Mouse (Mus musculus) embryonic facial prominence, embryonic 14.5 days (tissue): ENCODE data around the gene Olfr1239. TPM values are rescaled to one million over a fixed set of nuclear protein-coding genes. Genes with fewer than 3 reads are reported as not detected.

Experiments used
- ATAC-seq: fragments of 200-750 bp; cut with Nextera tagmentation; 2 replicates; pipeline ENCODE4 v1.8.0; 2017; ENCODE audit warnings: low read depth, moderate number of reproducible peaks, moderate TSS enrichment
- DNase-seq: peaks from one replicate; pipeline ENCODE4 v3.0.0-alpha.2; 2015; ENCODE audit warnings: low spot score
- H3K27ac ChIP-seq: fragments of 300-500 bp; sonication (generic); replicated peaks from 2 replicates; pipeline ENCODE4 v1.5.1; 2014; ENCODE audit warnings: low read depth, mild to moderate bottlenecking, low read length, moderate library complexity
- H3K27me3 ChIP-seq: fragments of 300-500 bp; sonication (generic); replicated peaks from 2 replicates; pipeline ENCODE4 v1.6.1; 2014; ENCODE audit warnings: low read length; ENCODE audit not compliant: control insufficient read depth, insufficient read depth
- H3K36me3 ChIP-seq: fragments of 300-500 bp; sonication (generic); 2 replicates; pipeline ENCODE4 v1.6.1; 2014; ENCODE audit warnings: low read length, mixed read lengths; ENCODE audit not compliant: control insufficient read depth, insufficient read depth
- H3K4me1 ChIP-seq: fragments of 300-500 bp; sonication (generic); 2 replicates; pipeline ENCODE4 v1.6.1; 2014; ENCODE audit warnings: antibody characterized with exemption, low read length; ENCODE audit not compliant: control insufficient read depth, insufficient read depth
- H3K4me2 ChIP-seq: fragments of 300-500 bp; sonication (generic); 2 replicates; pipeline ENCODE4 v1.6.1; 2014; ENCODE audit warnings: low read depth, mild to moderate bottlenecking, low read length, moderate library complexity, mixed read lengths
- H3K4me3 ChIP-seq: fragments of 300-500 bp; sonication (generic); 2 replicates; pipeline ENCODE4 v1.5.1; 2014; ENCODE audit warnings: low read depth, mild to moderate bottlenecking, low read length
- H3K9ac ChIP-seq: fragments of 300-500 bp; sonication (generic); 2 replicates; pipeline ENCODE4 v1.6.1; 2014; ENCODE audit warnings: low read depth, mild to moderate bottlenecking, low read length, moderate library complexity, mixed read lengths
- H3K9me3 ChIP-seq: fragments of 300-500 bp; sonication (generic); 2 replicates; pipeline ENCODE4 v1.6.1; 2016; ENCODE audit warnings: low read length; ENCODE audit not compliant: control insufficient read depth
- WGBS: fragments of 180-500 bp; shearing (Covaris S2); extraction: QIAGEN DNeasy Blood & Tissue Kit; methylation state at CpG from one replicate; pipeline ENCODE4 v1.1.7; 2014; 5-methylcytosine and 5-hydroxymethylcytosine counted together
- polyA plus RNA-seq: library from polyadenylated mRNA; unstranded; fragments of >200 nt; fragmentation: Nextera tagmentation; extraction: Ambion mirVana; gene quantifications from 2 replicates; pipeline ENCODE4 v1.2.1, GENCODE M21; 2014

Gene Olfr1239
- not detected in 2 replicates for polyA plus RNA-seq

DNA sequence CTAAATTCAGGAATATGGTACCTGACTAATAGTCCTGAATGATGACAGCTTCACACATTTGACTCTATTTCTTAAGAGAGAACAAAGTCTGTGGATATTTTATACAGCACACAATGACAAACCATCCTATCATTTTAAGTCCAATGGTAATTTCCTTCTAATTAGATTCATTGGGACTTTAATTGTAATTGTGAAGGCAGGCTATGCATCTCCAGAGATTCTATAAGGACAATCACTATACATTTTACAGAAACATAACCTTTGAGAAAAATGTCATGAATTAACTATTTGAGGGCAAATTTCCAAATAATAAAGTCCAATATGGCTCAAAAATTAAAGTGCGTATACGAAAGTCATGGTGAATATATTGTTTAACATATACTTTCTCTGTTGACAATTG, at the start of gene Olfr1239:
Gene Olfr1239, minus strand, starts transcription at position 101 of the 400 bp plus-strand sequence.
- WGBS: 91% methylated on average over 2 of the region's 2 CpGs
- H3K4me3 ChIP-seq: no peak within 1 kb of the TSS
- no peak within 1 kb of the TSS for H3K27ac ChIP-seq
- no peaks in the 10 kb centered on the region for H3K27me3 ChIP-seq
- DNase-seq (no peak), ATAC-seq (no peak)
- H3K9ac ChIP-seq: no peak within 1 kb of the TSS
- H3K36me3 ChIP-seq: no peaks in the 10 kb centered on the region
- H3K4me1 ChIP-seq: no peaks in the 10 kb centered on the region
- no peak within 1 kb of the TSS for H3K4me2 ChIP-seq
- no peaks in the 10 kb centered on the region for H3K9me3 ChIP-seq

DNA sequence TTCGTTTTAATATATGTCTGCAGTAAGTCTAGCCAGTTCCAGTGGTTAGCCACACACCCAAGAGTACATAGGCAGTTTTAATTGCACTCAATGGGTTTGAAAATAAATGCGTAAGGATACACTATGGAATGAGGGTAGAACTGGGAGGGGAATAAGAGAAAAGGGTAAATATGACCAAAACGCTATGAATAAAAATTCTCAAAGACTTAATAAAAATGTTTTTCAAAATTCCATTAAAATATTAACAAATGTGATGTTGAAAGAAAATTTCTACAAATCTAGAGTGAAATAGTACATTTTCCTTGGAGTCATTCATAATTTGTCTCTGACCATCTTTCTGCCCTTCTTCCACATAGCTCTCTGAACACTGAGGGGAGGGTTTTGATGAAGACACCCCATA, 22.7 kb upstream of the Olfr1239 start, which contains the start of gene Olfr1240:
Gene Olfr1240, minus strand, starts transcription at position 101 of the 400 bp plus-strand sequence.
- DNase-seq (no peak), ATAC-seq (no peak)
- H3K27ac ChIP-seq: no peak within 1 kb of the TSS
- H3K9me3 ChIP-seq: no peaks in the 10 kb centered on the region
- H3K4me1 ChIP-seq: no peaks in the 10 kb centered on the region
- H3K36me3 ChIP-seq: no peaks in the 10 kb centered on the region
- WGBS: 84% methylated on average over 3 of the region's 3 CpGs
- no peaks in the 10 kb centered on the region for H3K27me3 ChIP-seq
- no peak within 1 kb of the TSS for H3K4me2 ChIP-seq
- H3K4me3 ChIP-seq: no peak within 1 kb of the TSS
- no peak within 1 kb of the TSS for H3K9ac ChIP-seq

DNA sequence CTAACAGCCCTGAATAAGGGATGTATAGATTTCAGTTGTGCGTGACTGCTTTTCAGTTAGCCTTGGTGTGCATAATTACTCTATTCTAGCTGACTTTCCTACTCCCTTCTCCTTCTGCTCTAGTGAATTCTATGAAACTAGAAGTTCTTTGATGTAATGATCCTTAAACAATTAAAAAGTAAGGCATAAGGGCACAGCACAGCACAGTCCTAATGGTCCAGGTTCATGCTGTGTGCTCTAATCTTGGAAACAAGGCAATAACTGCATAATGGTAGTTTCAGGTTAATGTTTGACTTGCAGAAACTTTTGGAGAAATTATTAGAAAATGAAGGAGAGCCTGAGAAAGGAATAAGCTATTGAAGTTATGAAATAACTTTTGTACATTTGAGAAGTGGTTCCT, 5.7 kb downstream of the Olfr1239 start:
- WGBS: 97% methylated on average over 1 of the region's 1 CpGs
- Histone ChIP-seq H3K9me3 (no peaks in the 10 kb centered on the region), H3K36me3 (no peaks in the 10 kb centered on the region), H3K27ac (no peak overlapping the region), H3K4me1 (no peaks in the 10 kb centered on the region), H3K4me3 (no peak overlapping the region), H3K27me3 (no peaks in the 10 kb centered on the region), H3K9ac (no peak overlapping the region), H3K4me2 (no peak overlapping the region)
- ATAC-seq: no peak
- no peak for DNase-seq

DNA sequence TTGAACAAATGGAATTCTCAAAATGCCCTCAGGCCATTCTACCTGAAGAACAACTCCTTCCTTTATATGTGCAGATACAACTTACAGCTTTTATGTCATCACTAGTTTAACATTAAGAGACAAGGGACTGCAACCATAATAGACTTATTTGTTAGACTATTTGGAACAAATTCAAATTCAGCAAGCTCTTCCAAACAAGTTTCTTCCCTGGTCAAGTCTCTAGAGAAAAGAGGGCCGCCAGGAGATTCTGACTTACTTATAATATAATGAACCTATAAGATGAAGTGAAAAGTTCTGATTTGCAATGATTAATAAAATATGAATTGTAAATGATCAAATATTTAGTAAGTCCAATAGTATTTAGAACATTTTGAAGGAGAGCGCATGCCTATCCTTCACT, 10.6 kb downstream of the Olfr1239 start, which contains the start of gene Olfr1238:
Gene Olfr1238, minus strand, starts transcription at position 101 of the 400 bp plus-strand sequence.
- DNase-seq (peak; percentile 11), ATAC-seq (no peak)
- no peaks in the 10 kb centered on the region for H3K27me3 ChIP-seq
- no peaks in the 10 kb centered on the region for H3K9me3 ChIP-seq
- no peaks in the 10 kb centered on the region for H3K4me1 ChIP-seq
- H3K36me3 ChIP-seq: no peaks in the 10 kb centered on the region
- H3K27ac ChIP-seq: no peak within 1 kb of the TSS
- no peak within 1 kb of the TSS for H3K4me3 ChIP-seq
- WGBS: 90% methylated on average over 2 of the region's 2 CpGs
- no peak within 1 kb of the TSS for H3K9ac ChIP-seq
- no peak within 1 kb of the TSS for H3K4me2 ChIP-seq

DNA sequence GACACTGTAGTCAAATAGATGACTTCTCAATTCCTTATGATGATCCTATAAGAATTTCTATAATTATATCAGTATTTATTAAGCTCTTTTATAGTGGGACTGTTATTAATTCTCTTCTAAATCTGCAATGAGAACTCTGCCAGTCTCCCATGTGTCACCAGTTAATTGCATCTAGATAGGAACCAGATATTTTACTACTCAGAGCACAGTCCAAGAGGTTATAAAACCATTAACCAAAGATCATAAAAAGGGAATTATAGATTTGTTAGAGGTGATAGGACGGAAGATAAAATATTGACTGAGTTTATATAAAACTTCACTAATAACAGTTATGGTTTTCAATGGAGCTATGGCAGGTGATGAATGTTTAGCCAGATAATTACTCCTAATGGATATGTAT, 19.3 kb downstream of the Olfr1239 start:
- no peaks in the 10 kb centered on the region for H3K4me1 ChIP-seq
- H3K4me2 ChIP-seq: no peak overlapping the region
- ATAC-seq (no peak), DNase-seq (no peak)
- H3K9ac ChIP-seq: no peak overlapping the region
- no peaks in the 10 kb centered on the region for H3K36me3 ChIP-seq
- WGBS: 88% methylated on average over 1 of the region's 1 CpGs
- H3K4me3 ChIP-seq: no peak overlapping the region
- H3K27ac ChIP-seq: no peak overlapping the region
- no peaks in the 10 kb centered on the region for H3K9me3 ChIP-seq
- H3K27me3 ChIP-seq: no peaks in the 10 kb centered on the region

Other genes with a start within 250 kb of the Olfr1239 start
- gene Olfr1225, start 245.7 kb downstream of the Olfr1239 start, polyA plus RNA-seq: not detected in 2 replicates
- 0.08 and 0.14 TPM in 2 replicates for gene Olfr1226, start 220.4 kb downstream of the Olfr1239 start, polyA plus RNA-seq
- not detected in 2 replicates for gene Olfr1228, start 166.3 kb downstream of the Olfr1239 start, polyA plus RNA-seq
- not detected in 2 replicates for gene Olfr1229, start 132.4 kb downstream of the Olfr1239 start, polyA plus RNA-seq
- gene Olfr1230, start 123.1 kb downstream of the Olfr1239 start, polyA plus RNA-seq: not detected in 2 replicates
- 0.04 TPM in 1 of 2 replicates, not detected in the other for gene Olfr1231, start 113.3 kb downstream of the Olfr1239 start, polyA plus RNA-seq
- not detected in 2 replicates for gene Olfr1232, start 90.7 kb downstream of the Olfr1239 start, polyA plus RNA-seq
- 0.06 TPM in 1 of 2 replicates, not detected in the other for gene Olfr1233, start 78.0 kb downstream of the Olfr1239 start, polyA plus RNA-seq
- not detected in 2 replicates for gene Olfr1234, start 55.5 kb downstream of the Olfr1239 start, polyA plus RNA-seq
- gene Olfr1238, start 10.7 kb downstream of the Olfr1239 start, polyA plus RNA-seq: not detected in 2 replicates
- gene Olfr1240, start 22.6 kb upstream of the Olfr1239 start, polyA plus RNA-seq: not detected in 2 replicates
- not detected in 2 replicates for gene Olfr1241, start 66.7 kb upstream of the Olfr1239 start, polyA plus RNA-seq
- gene Olfr1242, start 77.9 kb upstream of the Olfr1239 start, polyA plus RNA-seq: not detected in 2 replicates
- not detected in 2 replicates for gene Olfr1243, start 111.1 kb upstream of the Olfr1239 start, polyA plus RNA-seq
- not detected in 2 replicates for gene Olfr1245, start 158.0 kb upstream of the Olfr1239 start, polyA plus RNA-seq
- not detected in 2 replicates for gene Olfr1246, start 172.8 kb upstream of the Olfr1239 start, polyA plus RNA-seq
- gene Olfr1247, start 193.7 kb upstream of the Olfr1239 start, polyA plus RNA-seq: not detected in 2 replicates
- not detected in 2 replicates for gene Olfr1248, start 197.8 kb upstream of the Olfr1239 start, polyA plus RNA-seq
- gene Olfr1249, start 214.6 kb upstream of the Olfr1239 start, polyA plus RNA-seq: not detected in 2 replicates
- 0.04 TPM in 1 of 2 replicates, not detected in the other for gene Olfr1250, start 241.1 kb upstream of the Olfr1239 start, polyA plus RNA-seq